Mouse (Mus musculus) cerebellum, adult 8-10 months (tissue): ENCODE data around the gene Ndufv3.

Experiments used
- DNase-seq: peaks from one replicate; pipeline ENCODE4 v3.0.0; 2022

Ndufv3 gene

GRCm38 (mm10) chr17:31519946-31520838 lies at the start of gene Ndufv3, which contains the start of gene Wdr4:
Gene Ndufv3, plus strand, starts transcription at chr17:31520115.
Gene Wdr4, minus strand, starts transcription at chr17:31519980.
- peak; percentile 97 for DNase-seq

- no peak for DNase-seq
Measured at GRCm38 (mm10) chr17:31470766-31471418, 49.0 kb upstream of the Ndufv3 start.

DNA sequence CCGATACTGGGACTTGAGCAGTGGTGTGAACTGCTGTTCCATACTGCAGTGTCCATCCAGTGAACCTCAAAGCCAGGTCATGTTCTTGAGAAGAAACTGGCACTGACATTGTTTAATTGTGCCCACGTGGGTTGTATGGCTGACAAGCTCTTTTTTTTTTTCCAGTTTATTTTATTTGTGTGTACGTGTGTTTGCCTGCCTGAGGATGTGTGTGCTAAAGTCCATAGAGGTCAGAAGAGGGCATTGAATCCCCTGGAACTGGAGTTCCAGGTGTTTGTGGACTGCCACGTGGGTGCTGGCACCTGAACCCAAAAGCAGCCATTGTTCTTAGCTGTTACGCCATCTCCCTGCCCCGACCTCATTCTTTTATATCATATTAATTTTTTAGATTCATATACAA lies 45.5 kb upstream of the Ndufv3 start:
- no peak for DNase-seq

GRCm38 (mm10) chr17:31478606-31479005 lies 41.3 kb upstream of the Ndufv3 start:
- no peak for DNase-seq

GRCm38 (mm10) chr17:31479108-31479844 lies 40.6 kb upstream of the Ndufv3 start:
- DNase-seq, result no peak

DNA sequence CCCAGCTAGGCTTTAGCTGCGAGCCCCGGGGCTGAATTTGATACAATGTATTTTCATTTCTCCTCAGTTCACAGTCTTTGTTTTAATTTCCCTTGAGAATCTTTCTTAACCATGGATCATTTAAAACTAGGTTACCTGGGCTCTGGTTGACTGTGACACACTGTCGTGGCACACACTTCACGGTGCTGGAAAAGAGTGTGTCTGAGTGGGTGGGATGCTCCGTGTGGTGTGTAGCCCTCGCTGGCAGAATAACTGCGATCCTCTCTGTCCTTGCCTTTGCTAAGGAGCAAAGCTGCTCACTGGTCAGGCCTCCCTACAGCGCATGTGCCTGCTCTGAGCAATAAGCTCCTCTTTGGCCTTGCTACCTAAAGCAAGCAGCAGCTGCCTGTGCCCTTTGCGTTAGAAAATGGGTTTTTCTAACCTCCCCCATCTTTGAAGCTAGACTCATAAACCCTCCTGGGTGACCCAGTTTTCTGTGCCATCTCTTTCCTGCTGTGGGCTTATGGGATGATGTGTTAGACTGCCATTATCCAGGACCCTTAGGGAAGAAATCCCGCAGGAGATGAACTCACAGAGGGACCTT lies 33.2 kb upstream of the Ndufv3 start:
- DNase-seq, result no peak

GRCm38 (mm10) chr17:31487433-31488060 lies 32.4 kb upstream of the Ndufv3 start:
- no peak for DNase-seq

GRCm38 (mm10) chr17:31491355-31491754 lies 28.6 kb upstream of the Ndufv3 start:
- DNase-seq, result no peak

GRCm38 (mm10) chr17:31492416-31492815 lies 27.5 kb upstream of the Ndufv3 start:
- DNase-seq, result peak; percentile 80

DNA sequence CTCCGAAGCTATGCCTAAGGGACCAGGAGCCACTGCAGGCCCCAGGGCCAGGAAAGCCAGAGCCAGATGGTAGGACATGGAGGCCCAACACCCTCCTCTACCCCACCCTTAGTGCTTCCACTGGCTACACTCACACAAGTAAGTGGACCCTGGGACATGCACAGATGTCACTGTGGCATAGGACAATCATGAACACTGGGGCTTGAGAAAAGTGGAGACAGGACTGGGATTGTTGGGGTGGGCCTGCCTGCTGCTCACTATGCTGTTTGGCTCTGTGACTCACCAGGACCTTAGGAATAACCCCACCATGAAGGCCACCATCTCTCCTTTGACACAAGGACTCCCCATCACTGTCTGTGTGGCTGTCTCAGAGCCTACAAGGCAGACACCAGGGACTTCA lies 24.9 kb upstream of the Ndufv3 start:
- DNase-seq, result no peak

- DNase-seq, result no peak
Measured at GRCm38 (mm10) chr17:31497726-31498125, 22.2 kb upstream of the Ndufv3 start.

DNA sequence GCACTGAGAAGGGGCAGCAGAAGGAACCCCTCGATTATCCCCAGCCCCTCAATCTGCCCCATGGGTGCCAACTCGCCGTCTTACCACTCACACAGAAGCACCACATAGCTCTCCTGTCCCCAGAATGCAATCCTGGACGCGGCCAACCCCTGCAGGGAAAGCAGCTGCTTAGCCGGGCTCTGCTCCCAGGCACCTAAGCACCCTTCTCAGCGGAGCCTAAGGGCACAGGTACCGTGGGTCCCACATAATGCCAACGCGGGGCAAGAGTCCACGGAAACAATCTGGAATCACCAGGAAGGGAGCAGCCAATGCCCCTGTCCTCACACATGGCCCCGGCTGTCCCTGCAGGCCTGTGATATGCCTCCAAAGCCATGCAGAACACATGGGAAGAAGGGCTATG lies 20.2 kb upstream of the Ndufv3 start:
- DNase-seq, result no peak

DNA sequence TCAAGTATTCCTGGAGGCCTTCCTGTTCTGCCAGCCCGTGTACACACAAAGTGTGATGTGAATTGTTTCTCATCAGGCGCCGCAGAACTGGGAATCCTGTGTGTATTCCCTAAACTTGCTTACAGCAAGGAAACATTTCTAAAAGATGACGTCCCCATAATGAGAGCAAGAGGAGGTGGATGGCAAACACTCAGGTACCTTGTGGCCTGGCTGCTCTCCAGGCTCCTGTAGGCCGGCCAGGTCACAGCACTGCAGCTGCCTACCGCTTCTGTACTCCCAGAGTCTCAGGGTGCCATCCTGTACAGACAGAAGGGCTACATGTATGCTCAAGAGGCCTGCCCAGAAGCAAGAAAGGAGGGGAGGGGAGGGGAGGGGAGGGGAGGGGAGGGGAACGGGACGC lies 19.5 kb upstream of the Ndufv3 start:
- no peak for DNase-seq

DNA sequence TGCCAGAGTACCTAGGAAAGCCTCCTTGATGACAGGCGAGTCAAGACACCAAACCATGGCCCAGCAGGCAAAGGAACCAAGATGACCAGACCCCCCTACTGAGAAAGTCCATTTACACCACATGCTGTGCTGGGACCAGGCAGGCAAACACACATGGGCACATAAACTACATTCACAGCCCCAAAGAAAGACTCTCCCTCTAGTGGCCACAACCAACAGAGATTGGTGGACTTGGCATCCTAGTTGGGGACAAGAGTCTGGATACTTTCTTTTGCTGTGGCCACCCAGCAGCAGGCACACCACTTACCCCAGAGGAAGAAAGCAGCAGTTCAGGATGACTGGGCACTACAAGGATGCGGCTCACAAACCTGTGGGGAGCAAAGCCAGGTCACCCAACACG lies 19.0 kb upstream of the Ndufv3 start:
- DNase-seq, result no peak

DNA sequence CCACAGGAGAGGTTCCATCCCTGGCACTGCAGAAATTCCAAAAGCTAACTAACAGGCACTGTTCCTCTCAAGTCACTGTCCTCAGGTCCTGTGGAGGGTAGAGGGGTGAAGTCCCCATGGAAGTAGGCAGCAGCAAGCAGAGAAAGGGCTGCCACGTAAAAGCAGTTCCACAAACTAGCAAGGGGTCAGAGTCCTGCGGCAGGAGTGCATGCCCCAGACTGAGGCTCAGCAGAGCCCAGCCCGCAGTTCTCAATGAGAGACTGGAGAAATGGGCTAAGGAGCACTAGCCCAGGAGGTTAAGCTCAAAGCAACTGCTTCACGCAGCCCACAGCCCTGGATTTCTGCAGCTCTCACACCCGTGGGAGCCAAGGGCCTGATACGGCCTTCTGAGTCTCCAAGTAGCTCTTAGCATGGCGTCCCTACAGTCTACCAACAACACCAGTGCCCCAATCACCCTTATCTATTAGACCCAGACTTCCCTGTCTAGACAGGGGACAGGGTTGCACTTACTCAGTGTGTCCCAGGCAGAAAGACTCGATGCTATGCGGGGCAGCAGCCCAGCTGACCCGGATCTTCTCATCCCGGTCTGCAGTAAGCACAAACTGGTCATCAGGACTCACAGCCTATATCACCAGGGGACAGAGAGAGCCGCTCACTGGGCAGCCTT lies 17.5 kb upstream of the Ndufv3 start:
- no peak for DNase-seq

DNA sequence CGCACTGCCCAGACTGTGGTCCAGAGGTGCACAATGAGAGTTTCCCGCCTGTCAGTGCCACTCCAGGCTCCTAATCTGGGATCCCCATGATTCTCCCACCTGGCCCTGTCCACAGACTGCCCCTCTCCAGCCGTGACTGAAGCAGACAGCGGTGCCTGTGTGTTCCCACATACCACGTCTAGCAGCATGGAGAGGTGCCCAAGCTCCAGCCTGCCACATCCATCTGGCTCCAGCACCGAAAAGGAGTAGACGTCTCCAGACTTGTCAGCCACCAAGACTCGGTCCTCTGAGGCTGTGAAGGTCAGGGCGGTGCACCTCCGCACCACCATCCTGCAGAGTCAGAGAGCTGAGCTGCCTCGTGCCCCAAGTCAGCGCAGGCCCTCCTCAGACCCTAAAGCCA lies 16.6 kb upstream of the Ndufv3 start:
- no peak for DNase-seq

- DNase-seq, result no peak
Measured at GRCm38 (mm10) chr17:31503936-31504335, 16.0 kb upstream of the Ndufv3 start.

GRCm38 (mm10) chr17:31505013-31505412 lies 14.9 kb upstream of the Ndufv3 start:
- no peak for DNase-seq

DNA sequence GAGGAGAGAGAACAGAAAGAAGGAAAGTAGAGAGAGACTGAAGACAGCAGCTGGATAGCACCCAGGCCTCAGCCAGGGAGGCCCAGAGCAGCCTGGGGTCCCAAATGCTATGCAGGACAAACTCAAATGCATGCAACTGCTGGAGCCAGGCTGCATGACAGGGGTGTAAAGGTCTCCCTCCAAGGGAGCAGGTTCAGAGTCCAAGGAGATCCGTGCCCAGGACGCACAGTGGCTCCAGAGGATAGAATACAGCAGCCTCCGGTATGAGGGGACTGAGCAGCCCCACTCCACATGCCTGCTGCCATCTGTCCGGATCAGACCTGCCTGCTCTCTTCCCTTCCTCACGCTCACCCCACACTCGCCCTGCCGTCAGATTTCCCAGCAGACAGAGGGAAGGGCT lies 13.6 kb upstream of the Ndufv3 start:
- DNase-seq, result no peak

DNA sequence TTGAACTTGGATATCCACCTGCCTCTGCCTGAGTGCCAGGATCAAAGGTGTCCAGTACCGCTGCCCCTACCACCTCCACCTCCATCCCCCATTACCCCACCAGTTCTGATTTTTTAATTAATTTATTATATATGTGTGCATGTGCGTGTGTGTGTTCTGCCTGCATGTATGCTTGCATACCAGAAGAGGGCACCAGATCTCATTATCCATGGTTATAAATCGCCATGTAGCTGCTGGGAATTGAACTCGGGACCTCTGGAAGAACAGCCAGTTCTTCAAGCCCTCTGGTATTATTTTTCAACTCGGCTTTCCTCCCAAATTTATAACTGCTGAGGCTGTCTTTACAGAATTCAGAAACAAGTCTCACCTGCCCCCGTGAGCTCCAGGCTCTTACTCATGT lies 9.0 kb upstream of the Ndufv3 start:
- DNase-seq, result no peak

- peak; percentile 83 for DNase-seq
Measured at GRCm38 (mm10) chr17:31511792-31512495, 8.0 kb upstream of the Ndufv3 start.
